Mouse (Mus musculus) forebrain, embryonic 15.5 days (tissue): ENCODE data around the gene Prpf31. TPM values are rescaled to one million over a fixed set of nuclear protein-coding genes. Genes with fewer than 3 reads are reported as not detected.

Experiments used
- ATAC-seq: fragments of 200-750 bp; cut with Nextera tagmentation; replicated peaks from 2 replicates; pipeline ENCODE4 v1.8.0; 2017; ENCODE audit warnings: mild to moderate bottlenecking, moderate TSS enrichment, moderate library complexity
- H3K27ac ChIP-seq: fragments of 300-500 bp; sonication (generic); replicated peaks from 2 replicates; pipeline ENCODE4 v1.5.1; 2015; ENCODE audit warnings: mild to moderate bottlenecking, inconsistent platforms
- H3K27me3 ChIP-seq: fragments of 300-500 bp; sonication (generic); 2 replicates; pipeline ENCODE4 v1.6.1; 2015; ENCODE audit warnings: inconsistent platforms
- H3K36me3 ChIP-seq: fragments of 300-500 bp; sonication (generic); 2 replicates; pipeline ENCODE4 v1.6.1; 2015; ENCODE audit warnings: mild to moderate bottlenecking, inconsistent platforms
- H3K4me1 ChIP-seq: fragments of 300-500 bp; sonication (generic); 2 replicates; pipeline ENCODE4 v1.6.1; 2015; ENCODE audit warnings: inconsistent platforms
- H3K4me2 ChIP-seq: fragments of 300-500 bp; sonication (generic); replicated peaks from 2 replicates; pipeline ENCODE4 v1.6.1; 2015; ENCODE audit warnings: mild to moderate bottlenecking, inconsistent platforms
- H3K4me3 ChIP-seq: fragments of 300-500 bp; sonication (generic); 2 replicates; pipeline ENCODE4 v1.5.1; 2015; ENCODE audit warnings: mild to moderate bottlenecking, inconsistent platforms
- H3K9ac ChIP-seq: fragments of 300-500 bp; sonication (generic); replicated peaks from 2 replicates; pipeline ENCODE4 v1.6.1; 2015; ENCODE audit warnings: mild to moderate bottlenecking, inconsistent platforms
- H3K9me3 ChIP-seq: fragments of 300-500 bp; sonication (generic); 2 replicates; pipeline ENCODE4 v1.6.1; 2016; ENCODE audit warnings: inconsistent platforms
- WGBS: fragments of 180-500 bp; shearing (Covaris S2); methylation state at CpG from one replicate; pipeline ENCODE4 v1.1.7; 2015; ENCODE audit warnings: mixed read lengths; 5-methylcytosine and 5-hydroxymethylcytosine counted together
- polyA plus RNA-seq: library from polyadenylated mRNA; unstranded; fragments of >200 nt; fragmentation: Nextera tagmentation; extraction: Ambion mirVana; gene quantifications from 2 replicates; pipeline ENCODE4 v1.2.1, GENCODE M21; 2015

Prpf31 gene
- polyA plus RNA-seq, 1 experiment from 2014 or later: 108 TPM

GRCm38 (mm10) chr7:3666921-3667391 is 37.2 kb downstream of the Prpf31 start:
- Histone ChIP-seq H3K36me3 (peaks cover 11% of the 10 kb centered on the region), H3K9ac (no peak overlapping the region), H3K9me3 (no peaks in the 10 kb centered on the region), H3K4me2 (no peak overlapping the region), H3K27ac (no peak overlapping the region), H3K4me1 (peaks cover 19% of the 10 kb centered on the region), H3K27me3 (no peaks in the 10 kb centered on the region), H3K4me3 (no peak overlapping the region)
- ATAC-seq: no peak
- WGBS: 18% methylated on average over 14 of the region's 14 CpGs

GRCm38 (mm10) chr7:3674507-3675227 is 44.9 kb downstream of the Prpf31 start:
- Histone ChIP-seq H3K4me3 (no peak overlapping the region), H3K27ac (no peak overlapping the region), H3K4me2 (no peak overlapping the region), H3K4me1 (no peaks in the 10 kb centered on the region), H3K36me3 (peaks cover 7% of the 10 kb centered on the region; the same call in 1 of the 2 replicates), H3K27me3 (no peaks in the 10 kb centered on the region), H3K9me3 (no peaks in the 10 kb centered on the region), H3K9ac (no peak overlapping the region)
- 74% methylated on average over 10 of the region's 10 CpGs for WGBS
- peak; percentile 93 for ATAC-seq

GRCm38 (mm10) chr7:3675228-3675548 is 45.4 kb downstream of the Prpf31 start:
- no peak overlapping the region for H3K9ac ChIP-seq
- ATAC-seq: no peak
- H3K36me3 ChIP-seq: peaks cover 7% of the 10 kb centered on the region; the same call in 1 of the 2 replicates
- H3K4me3 ChIP-seq: no peak overlapping the region
- no peaks in the 10 kb centered on the region for H3K4me1 ChIP-seq
- H3K4me2 ChIP-seq: no peak overlapping the region
- H3K9me3 ChIP-seq: no peaks in the 10 kb centered on the region
- 80% methylated on average over 3 of the region's 3 CpGs for WGBS
- no peak overlapping the region for H3K27ac ChIP-seq
- H3K27me3 ChIP-seq: no peaks in the 10 kb centered on the region

- no peak overlapping the region for H3K4me3 ChIP-seq
- H3K36me3 ChIP-seq: peaks cover 7% of the 10 kb centered on the region; the same call in 1 of the 2 replicates
- no peak overlapping the region for H3K9ac ChIP-seq
- no peak for ATAC-seq
- no peaks in the 10 kb centered on the region for H3K27me3 ChIP-seq
- no peak overlapping the region for H3K4me2 ChIP-seq
- no peaks in the 10 kb centered on the region for H3K4me1 ChIP-seq
- H3K27ac ChIP-seq: no peak overlapping the region
- no peaks in the 10 kb centered on the region for H3K9me3 ChIP-seq
- 89% methylated on average over 12 of the region's 12 CpGs for whole genome bisulfite sequencing
Observed at GRCm38 (mm10) chr7:3676371-3676770, 46.6 kb downstream of the Prpf31 start.

- no peak within 1 kb of the TSS for H3K27ac ChIP-seq
- H3K9ac ChIP-seq: no peak within 1 kb of the TSS
- H3K4me1 ChIP-seq: no peaks in the 10 kb centered on the region
- no peak for ATAC-seq
- no peak within 1 kb of the TSS for H3K4me2 ChIP-seq
- WGBS: 50% methylated on average over 9 of the region's 9 CpGs
- peaks cover 7% of the 10 kb centered on the region; the same call in 1 of the 2 replicates for H3K36me3 ChIP-seq
- no peak within 1 kb of the TSS for H3K4me3 ChIP-seq
- no peaks in the 10 kb centered on the region for H3K9me3 ChIP-seq
- H3K27me3 ChIP-seq: no peaks in the 10 kb centered on the region
Observed at GRCm38 (mm10) chr7:3677342-3677741, 47.6 kb downstream of the Prpf31 start, which contains the start of gene Tmc4. Gene Tmc4 (minus strand): TSS chr7:3677553.

- H3K4me1 ChIP-seq: peaks cover 7% of the 10 kb centered on the region; the same call in 1 of the 2 replicates
- H3K4me2 ChIP-seq: no peak overlapping the region
- no peak overlapping the region for H3K9ac ChIP-seq
- H3K27ac ChIP-seq: peak overlapping the region; percentile 59
- no peak overlapping the region for H3K4me3 ChIP-seq
- peaks cover 25% of the 10 kb centered on the region for H3K36me3 ChIP-seq
- peak; percentile 63 for ATAC-seq
- no peaks in the 10 kb centered on the region for H3K27me3 ChIP-seq
- 64% methylated on average over 10 of the region's 10 CpGs for WGBS
- H3K9me3 ChIP-seq: no peaks in the 10 kb centered on the region
Observed at GRCm38 (mm10) chr7:3683908-3684550, 54.2 kb downstream of the Prpf31 start.

GRCm38 (mm10) chr7:3684698-3685097 is 54.9 kb downstream of the Prpf31 start:
- Histone ChIP-seq H3K36me3 (peaks cover 25% of the 10 kb centered on the region), H3K4me1 (peaks cover 7% of the 10 kb centered on the region; the same call in 1 of the 2 replicates), H3K4me3 (no peak overlapping the region), H3K27ac (peak overlapping the region; percentile 55), H3K4me2 (no peak overlapping the region), H3K27me3 (no peaks in the 10 kb centered on the region), H3K9me3 (no peaks in the 10 kb centered on the region), H3K9ac (no peak overlapping the region)
- ATAC-seq: peak; percentile 17; the same call in 1 of the 2 replicates
- 74% methylated on average over 8 of the region's 8 CpGs for WGBS

- ATAC-seq: peak; percentile 9; the same call in 1 of the 2 replicates
- Histone ChIP-seq H3K27me3 (no peaks in the 10 kb centered on the region), H3K36me3 (peaks cover 28% of the 10 kb centered on the region), H3K4me3 (no peak overlapping the region), H3K9me3 (no peaks in the 10 kb centered on the region), H3K4me2 (no peak overlapping the region), H3K4me1 (peaks cover 7% of the 10 kb centered on the region; the same call in 1 of the 2 replicates), H3K9ac (no peak overlapping the region), H3K27ac (peak overlapping the region; percentile 7; the same call in 1 of the 2 replicates)
- WGBS: 83% methylated on average over 31 of the region's 31 CpGs
Observed at GRCm38 (mm10) chr7:3685400-3686187, 55.8 kb downstream of the Prpf31 start.

- Histone ChIP-seq H3K27ac (peak overlapping the region; percentile 93), H3K36me3 (peaks cover 21% of the 10 kb centered on the region), H3K4me1 (peaks cover 33% of the 10 kb centered on the region), H3K4me2 (peak overlapping the region; percentile 85), H3K9ac (peak overlapping the region; percentile 92), H3K4me3 (peak overlapping the region; percentile 80), H3K9me3 (no peaks in the 10 kb centered on the region), H3K27me3 (no peaks in the 10 kb centered on the region)
- no peak for ATAC-seq
- WGBS: 48% methylated on average over 3 of the region's 3 CpGs
Observed at GRCm38 (mm10) chr7:3691919-3692318, 62.1 kb downstream of the Prpf31 start.
